Mouse (Mus musculus) frontal cortex, postnatal 36 days (tissue): ENCODE measurements around the gene Pmm1.
A peak's percentile ranks its signal among the peaks of the same experiment; 100 is the strongest.

Experiments used
- DNase-seq, 2 experiments: peaks; one replicate each; pipeline ENCODE4 v3.0.0; 2022; ENCODE audit warnings: low spot score in 2 of 2

Pmm1 gene

GRCm38 (mm10) chr15:81956457-81956856, 4.3 kb downstream of the Pmm1 start:
- peak in 1 of 2 experiments; percentile 60 for DNase-seq

- no peak for DNase-seq
Measured at GRCm38 (mm10) chr15:81955414-81955813, 5.3 kb downstream of the Pmm1 start.

- no peak for DNase-seq
Measured at GRCm38 (mm10) chr15:81954716-81955115, 6.0 kb downstream of the Pmm1 start.

- no peak for DNase-seq
Measured at GRCm38 (mm10) chr15:81954151-81954583, 6.6 kb downstream of the Pmm1 start.

- DNase-seq: no peak
Measured at GRCm38 (mm10) chr15:81952310-81952709, 8.4 kb downstream of the Pmm1 start.

- DNase-seq: no peak
Measured at GRCm38 (mm10) chr15:81951159-81951558, 9.6 kb downstream of the Pmm1 start.

- no peak for DNase-seq
Measured at GRCm38 (mm10) chr15:81950716-81951115, 10.0 kb downstream of the Pmm1 start.

- DNase-seq: no peak
Measured at GRCm38 (mm10) chr15:81949476-81950131, 11.1 kb downstream of the Pmm1 start.

GRCm38 (mm10) chr15:81949076-81949475, 11.7 kb downstream of the Pmm1 start:
- no peak for DNase-seq

GRCm38 (mm10) chr15:81943176-81943749, 17.5 kb downstream of the Pmm1 start:
- DNase-seq: no peak

- no peak for DNase-seq
Measured at GRCm38 (mm10) chr15:81941010-81941409, 19.7 kb downstream of the Pmm1 start.

- no peak for DNase-seq
Measured at GRCm38 (mm10) chr15:81940219-81940618, 20.5 kb downstream of the Pmm1 start.

GRCm38 (mm10) chr15:81939774-81940173, 21.0 kb downstream of the Pmm1 start:
- DNase-seq: no peak

GRCm38 (mm10) chr15:81939157-81939715, 21.5 kb downstream of the Pmm1 start:
- no peak for DNase-seq

- DNase-seq: no peak
Measured at GRCm38 (mm10) chr15:81938246-81938645, 22.5 kb downstream of the Pmm1 start.

- DNase-seq: peak; percentile 73 to 81
Measured at GRCm38 (mm10) chr15:81937098-81937972, 23.4 kb downstream of the Pmm1 start.

- DNase-seq: peak; percentile 63 to 66
Measured at GRCm38 (mm10) chr15:81936679-81937078, 24.1 kb downstream of the Pmm1 start, which contains the start of gene Csdc2. Gene Csdc2, plus strand, starts transcription at chr15:81936759.

GRCm38 (mm10) chr15:81935869-81936637, 24.7 kb downstream of the Pmm1 start:
- DNase-seq: no peak

GRCm38 (mm10) chr15:81933986-81934385, 26.7 kb downstream of the Pmm1 start:
- no peak for DNase-seq

GRCm38 (mm10) chr15:81932951-81933470, 27.7 kb downstream of the Pmm1 start:
- DNase-seq: peak; percentile 72 to 84

GRCm38 (mm10) chr15:81928277-81928676, 32.5 kb downstream of the Pmm1 start:
- no peak for DNase-seq
